Comparison of ENCODE assay signal across 22 mouse cellular contexts in genomic region chrX:50850428-50851184, GRCm38 (mm10). TPM values are rescaled to one million over a fixed set of nuclear protein-coding genes. Genes with fewer than 3 reads are reported as not detected.
DNase-seq lines count a peak whose midpoint lies in the region; ATAC-seq and TF ChIP-seq lines count a peak whose summit lies in the region.
"Had no signal": no experiment of that assay in that cellular context is flagged by ENCODE, and none has a peak within 500 bp of the region (broad histone marks: within the 10 kb centered on the region; RNA-seq: fewer than 3 reads in every experiment).

No protein-coding gene starts in this region.

- TF ChIP-seq EP300 in liver, postnatal 0 days (IDR thresholded peaks at IDR 0.05; ENCODE audit: low read depth): no peak

- no peaks in the 10 kb centered on the region for H3K9me3 ChIP-seq in liver, postnatal 0 days (ENCODE audit: low read length)
- H3K9me3 ChIP-seq in liver, embryonic 12.5 days (replicated peaks): no peaks in the 10 kb centered on the region
- no peaks in the 10 kb centered on the region for H3K9me3 ChIP-seq in intestine, postnatal 0 days (ENCODE audit: control insufficient read depth)
- H3K9me3 ChIP-seq: embryonic facial prominence, embryonic 12.5 days; embryonic facial prominence, embryonic 15.5 days; hindbrain, embryonic 12.5 days; hindbrain, embryonic 15.5 days had no signal

- TF ChIP-seq CTCF in liver, postnatal 0 days (IDR thresholded peaks at IDR 0.05; ENCODE audit: low read depth): no peak
- no peak for TF ChIP-seq CTCF in intestine, postnatal 0 days (IDR thresholded peaks at IDR 0.05; ENCODE audit: low read depth)

- H3K36me3 ChIP-seq in liver, postnatal 0 days (replicated peaks; ENCODE audit: insufficient read depth, low read length): no peaks in the 10 kb centered on the region
- no peaks in the 10 kb centered on the region for H3K36me3 ChIP-seq in liver, embryonic 12.5 days
- H3K36me3 ChIP-seq in intestine, postnatal 0 days (ENCODE audit: control insufficient read depth, insufficient read depth): no peaks in the 10 kb centered on the region
- H3K36me3 ChIP-seq: embryonic facial prominence, embryonic 12.5 days; embryonic facial prominence, embryonic 15.5 days; hindbrain, embryonic 12.5 days; hindbrain, embryonic 15.5 days had no signal

- peak; percentile 59; the same call in 1 of the 2 replicates for ATAC-seq in liver, postnatal 0 days
- ATAC-seq in liver, embryonic 12.5 days: no peak
- ATAC-seq in intestine, postnatal 0 days: peak; percentile 82
- ATAC-seq: activated CD4-positive, CD25-positive, alpha-beta regulatory T cell, adult 4 months; forebrain, embryonic 14.5 days; forebrain, postnatal 0 days had no signal

- H3K4me3 ChIP-seq in liver, postnatal 0 days (ENCODE audit: low read depth, low read length): no peak overlapping the region
- no peak overlapping the region for H3K4me3 ChIP-seq in liver, embryonic 12.5 days
- no peak overlapping the region for H3K4me3 ChIP-seq in intestine, postnatal 0 days (ENCODE audit: low read depth, low read length)
- H3K4me3 ChIP-seq: embryonic facial prominence, embryonic 12.5 days; embryonic facial prominence, embryonic 15.5 days; hindbrain, embryonic 12.5 days; hindbrain, embryonic 15.5 days had no signal

- no peak overlapping the region for H3K4me2 ChIP-seq in liver, postnatal 0 days (ENCODE audit: low read depth, low read length)
- H3K4me2 ChIP-seq in liver, embryonic 12.5 days: no peak overlapping the region
- H3K4me2 ChIP-seq in intestine, postnatal 0 days (replicated peaks; ENCODE audit: low read depth): no peak overlapping the region; the same call in 1 of the 2 replicates
- H3K4me2 ChIP-seq: embryonic facial prominence, embryonic 12.5 days; embryonic facial prominence, embryonic 15.5 days; heart, embryonic 11.5 days; hindbrain, embryonic 12.5 days; hindbrain, embryonic 15.5 days had no signal

- DNase-seq in liver, postnatal 0 days: peak; percentile 15
- DNase-seq in forelimb bud, embryonic 11.5 days (ENCODE audit: low read depth, low spot score): peak; percentile 38
- no peak for DNase-seq in layer of hippocampus, postnatal 36 days
- no peak for DNase-seq in lung, postnatal 25 days (ENCODE audit: low spot score)
- DNase-seq in frontal cortex, adult 2 months (ENCODE audit: extremely low spot score in 1 of 2, low spot score in 1 of 2): no peak
- DNase-seq: adrenal gland, adult 8-10 months; adrenal gland, postnatal 25 days; cerebellum, adult 18-20 months; cerebellum, adult 9-10 months; cerebellum, postnatal 14 days; forebrain, postnatal 0 days; gastrocnemius, postnatal 10 days; gastrocnemius, postnatal 36 days had no signal

- 0 out of 2 replicates have a peak overlapping the region, but pooled peaks have one; percentile 11 for H3K27ac ChIP-seq in liver, postnatal 0 days (ENCODE audit: low read depth)
- no peak overlapping the region for H3K27ac ChIP-seq in liver, embryonic 12.5 days
- H3K27ac ChIP-seq in intestine, postnatal 0 days (ENCODE audit: low read depth, low read length): no peak overlapping the region
- H3K27ac ChIP-seq: embryonic facial prominence, embryonic 12.5 days; embryonic facial prominence, embryonic 15.5 days; hindbrain, embryonic 12.5 days; hindbrain, embryonic 15.5 days had no signal

- no peaks in the 10 kb centered on the region for H3K27me3 ChIP-seq in liver, postnatal 0 days (ENCODE audit: insufficient read depth, low read length)
- no peaks in the 10 kb centered on the region for H3K27me3 ChIP-seq in liver, embryonic 12.5 days (replicated peaks)
- H3K27me3 ChIP-seq in intestine, postnatal 0 days (replicated peaks; ENCODE audit: control insufficient read depth, insufficient read depth, low read length): no peaks in the 10 kb centered on the region
- H3K27me3 ChIP-seq: embryonic facial prominence, embryonic 12.5 days; embryonic facial prominence, embryonic 15.5 days; hindbrain, embryonic 12.5 days; hindbrain, embryonic 15.5 days had no signal

- 42% methylated on average over 6 of the region's 6 CpGs for WGBS in liver, postnatal 0 days (ENCODE audit: insufficient replicate concordance)
- 56% methylated on average over 6 of the region's 6 CpGs for WGBS in liver, embryonic 12.5 days (ENCODE audit: insufficient replicate concordance)
- 54% methylated on average over 6 of the region's 6 CpGs for WGBS in intestine, postnatal 0 days

- H3K4me1 ChIP-seq in liver, postnatal 0 days (ENCODE audit: insufficient read depth): no peaks in the 10 kb centered on the region
- no peaks in the 10 kb centered on the region for H3K4me1 ChIP-seq in liver, embryonic 12.5 days
- no peaks in the 10 kb centered on the region for H3K4me1 ChIP-seq in intestine, postnatal 0 days (replicated peaks; ENCODE audit: control insufficient read depth, insufficient read depth, low read length)
- H3K4me1 ChIP-seq: embryonic facial prominence, embryonic 12.5 days; embryonic facial prominence, embryonic 15.5 days; hindbrain, embryonic 12.5 days; hindbrain, embryonic 15.5 days had no signal

- H3K9ac ChIP-seq in liver, postnatal 0 days (replicated peaks): no peak overlapping the region
- H3K9ac ChIP-seq in liver, embryonic 12.5 days: no peak overlapping the region
- H3K9ac ChIP-seq in intestine, postnatal 0 days (ENCODE audit: low read depth, low read length): no peak overlapping the region
- H3K9ac ChIP-seq: embryonic facial prominence, embryonic 12.5 days; embryonic facial prominence, embryonic 15.5 days; forebrain, postnatal 0 days; hindbrain, embryonic 12.5 days; hindbrain, embryonic 15.5 days had no signal

RNA-seq across cellular contexts. Expression of gene Stk26, which starts 9.8 kb away (rescaled TPM):
- 2.5 and 3.9 TPM in 2 replicates for polyA plus RNA-seq in liver, postnatal 0 days (2015; fragmentation: Nextera tagmentation; extraction: Ambion mirVana)
- polyA plus RNA-seq in liver, embryonic 12.5 days (2016; fragmentation: Nextera tagmentation; extraction: Ambion mirVana): 4.0 and 4.5 TPM in 2 replicates
- 5.8 and 6.1 TPM in 2 replicates for polyA plus RNA-seq in intestine, postnatal 0 days (2015; fragmentation: Nextera tagmentation; extraction: Ambion mirVana)
- 1 to 10 TPM; 6.8 to 7.0 TPM for total RNA-seq in layer of hippocampus, postnatal 36 days (2021)
- polyA plus RNA-seq in frontal cortex, adult 2 months (2012; rRNA removed): 4.6 TPM in 2 replicates

Comparison
In these comparisons a context has a peak if more than half of its experiments do, and no peak if none do; other contexts are left out.
1. DNase-seq: peak in liver, postnatal 0 days (single experiment) and forelimb bud, embryonic 11.5 days (single experiment); none in layer of hippocampus, postnatal 36 days (0 of 2), lung, postnatal 25 days (single experiment) and frontal cortex, adult 2 months (0 of 2).